Mouse (Mus musculus): Measurements from ENCODE around the gene Grik3. TPM values are rescaled to one million over a fixed set of nuclear protein-coding genes. Genes with fewer than 3 reads are reported as not detected.
A peak's percentile ranks its signal among the peaks of the same experiment; 100 is the strongest.

The Grik3 gene
- polyA plus RNA-seq, 1 experiment from 2014 or later, result 0.11 TPM

- Histone ChIP-seq H3K4me2 (replicated peaks; ENCODE audit: low read depth, low read length) (no peak overlapping the region), H3K4me3 (ENCODE audit: low read length) (no peak overlapping the region), H3K9me3 (ENCODE audit: low read length) (peaks cover 3% of the 10 kb centered on the region; the same call in 1 of the 2 replicates), H3K27ac (ENCODE audit: low read length) (no peak overlapping the region), H3K36me3 (ENCODE audit: insufficient read depth, low read length) (no peaks in the 10 kb centered on the region), H3K27me3 (ENCODE audit: insufficient read depth, low read length) (no peaks in the 10 kb centered on the region), H3K9ac (replicated peaks; ENCODE audit: low read length) (no peak overlapping the region), H3K4me1 (ENCODE audit: insufficient read depth, low read length) (no peaks in the 10 kb centered on the region)
- ATAC-seq (ENCODE audit: low FRiP score, low TSS enrichment), result no peak
- WGBS, result 81% methylated on average over 8 of the region's 8 CpGs
Observed at GRCm38 (mm10) chr4:125618524-125619320, 128.2 kb downstream of the Grik3 start.

GRCm38 (mm10) chr4:125624885-125625678 lies 134.6 kb downstream of the Grik3 start:
- ATAC-seq (ENCODE audit: low FRiP score, low TSS enrichment), result no peak
- Histone ChIP-seq H3K27me3 (ENCODE audit: insufficient read depth, low read length) (no peaks in the 10 kb centered on the region), H3K4me3 (ENCODE audit: low read length) (no peak overlapping the region), H3K36me3 (ENCODE audit: insufficient read depth, low read length) (no peaks in the 10 kb centered on the region), H3K9me3 (ENCODE audit: low read length) (no peaks in the 10 kb centered on the region; the same call in 1 of the 2 replicates), H3K27ac (ENCODE audit: low read length) (no peak overlapping the region), H3K4me1 (ENCODE audit: insufficient read depth, low read length) (no peaks in the 10 kb centered on the region), H3K9ac (replicated peaks; ENCODE audit: low read length) (no peak overlapping the region), H3K4me2 (replicated peaks; ENCODE audit: low read depth, low read length) (no peak overlapping the region)
- whole genome bisulfite sequencing, result 93% methylated on average over 9 of the region's 9 CpGs

GRCm38 (mm10) chr4:125629544-125629943 lies 139.0 kb downstream of the Grik3 start:
- 66% methylated on average over 4 of the region's 4 CpGs for WGBS
- Histone ChIP-seq H3K9ac (replicated peaks; ENCODE audit: low read length) (no peak overlapping the region), H3K4me3 (ENCODE audit: low read length) (no peak overlapping the region), H3K36me3 (ENCODE audit: insufficient read depth, low read length) (no peaks in the 10 kb centered on the region), H3K9me3 (ENCODE audit: low read length) (no peaks in the 10 kb centered on the region; the same call in 1 of the 2 replicates), H3K27ac (ENCODE audit: low read length) (no peak overlapping the region), H3K4me1 (ENCODE audit: insufficient read depth, low read length) (no peaks in the 10 kb centered on the region), H3K27me3 (ENCODE audit: insufficient read depth, low read length) (no peaks in the 10 kb centered on the region), H3K4me2 (replicated peaks; ENCODE audit: low read depth, low read length) (no peak overlapping the region)
- no peak for ATAC-seq (ENCODE audit: low FRiP score, low TSS enrichment)

GRCm38 (mm10) chr4:125635037-125635436 lies 144.5 kb downstream of the Grik3 start:
- H3K27me3 ChIP-seq (ENCODE audit: insufficient read depth, low read length), result no peaks in the 10 kb centered on the region
- H3K4me3 ChIP-seq (ENCODE audit: low read length), result no peak overlapping the region
- peak overlapping the region; percentile 58; the same call in 1 of the 2 replicates for H3K27ac ChIP-seq (ENCODE audit: low read length)
- no peaks in the 10 kb centered on the region for H3K36me3 ChIP-seq (ENCODE audit: insufficient read depth, low read length)
- H3K4me1 ChIP-seq (ENCODE audit: insufficient read depth, low read length), result peaks cover 19% of the 10 kb centered on the region
- H3K9me3 ChIP-seq (ENCODE audit: low read length), result no peaks in the 10 kb centered on the region
- H3K9ac ChIP-seq (replicated peaks; ENCODE audit: low read length), result 0 out of 2 replicates have a peak overlapping the region, but pooled peaks have one; percentile 29
- no peak overlapping the region for H3K4me2 ChIP-seq (replicated peaks; ENCODE audit: low read depth, low read length)
- 40% methylated on average over 11 of the region's 11 CpGs for WGBS
- ATAC-seq (ENCODE audit: low FRiP score, low TSS enrichment), result peak; percentile 91

GRCm38 (mm10) chr4:125636616-125637304 lies 146.3 kb downstream of the Grik3 start:
- no peak overlapping the region for H3K4me3 ChIP-seq (ENCODE audit: low read length)
- ATAC-seq (ENCODE audit: low FRiP score, low TSS enrichment), result no peak
- H3K4me1 ChIP-seq (ENCODE audit: insufficient read depth, low read length), result peaks cover 33% of the 10 kb centered on the region
- H3K9ac ChIP-seq (replicated peaks; ENCODE audit: low read length), result no peak overlapping the region
- H3K4me2 ChIP-seq (replicated peaks; ENCODE audit: low read depth, low read length), result no peak overlapping the region
- H3K36me3 ChIP-seq (ENCODE audit: insufficient read depth, low read length), result no peaks in the 10 kb centered on the region
- H3K27me3 ChIP-seq (ENCODE audit: insufficient read depth, low read length), result no peaks in the 10 kb centered on the region
- no peak overlapping the region for H3K27ac ChIP-seq (ENCODE audit: low read length)
- 40% methylated on average over 13 of the region's 13 CpGs for whole genome bisulfite sequencing
- H3K9me3 ChIP-seq (ENCODE audit: low read length), result no peaks in the 10 kb centered on the region

- Histone ChIP-seq H3K36me3 (ENCODE audit: insufficient read depth, low read length) (no peaks in the 10 kb centered on the region), H3K4me1 (ENCODE audit: insufficient read depth, low read length) (peaks cover 33% of the 10 kb centered on the region), H3K4me2 (replicated peaks; ENCODE audit: low read depth, low read length) (no peak overlapping the region), H3K4me3 (ENCODE audit: low read length) (no peak overlapping the region), H3K9ac (replicated peaks; ENCODE audit: low read length) (no peak overlapping the region), H3K27me3 (ENCODE audit: insufficient read depth, low read length) (no peaks in the 10 kb centered on the region), H3K27ac (ENCODE audit: low read length) (no peak overlapping the region), H3K9me3 (ENCODE audit: low read length) (no peaks in the 10 kb centered on the region)
- ATAC-seq (ENCODE audit: low FRiP score, low TSS enrichment), result no peak
- 85% methylated on average over 13 of the region's 13 CpGs for WGBS
Observed at GRCm38 (mm10) chr4:125637364-125637763, 146.9 kb downstream of the Grik3 start.

GRCm38 (mm10) chr4:125640520-125640919 lies 150.0 kb downstream of the Grik3 start:
- H3K27me3 ChIP-seq (ENCODE audit: insufficient read depth, low read length), result no peaks in the 10 kb centered on the region
- H3K27ac ChIP-seq (ENCODE audit: low read length), result no peak overlapping the region
- no peaks in the 10 kb centered on the region for H3K9me3 ChIP-seq (ENCODE audit: low read length)
- peaks cover 28% of the 10 kb centered on the region for H3K4me1 ChIP-seq (ENCODE audit: insufficient read depth, low read length)
- no peak overlapping the region for H3K4me2 ChIP-seq (replicated peaks; ENCODE audit: low read depth, low read length)
- H3K9ac ChIP-seq (replicated peaks; ENCODE audit: low read length), result no peak overlapping the region
- WGBS, result 56% methylated on average over 9 of the region's 9 CpGs
- ATAC-seq (ENCODE audit: low FRiP score, low TSS enrichment), result no peak
- H3K36me3 ChIP-seq (ENCODE audit: insufficient read depth, low read length), result no peaks in the 10 kb centered on the region
- no peak overlapping the region for H3K4me3 ChIP-seq (ENCODE audit: low read length)

GRCm38 (mm10) chr4:125640921-125641663 lies 150.6 kb downstream of the Grik3 start:
- H3K9me3 ChIP-seq (ENCODE audit: low read length), result no peaks in the 10 kb centered on the region
- H3K4me2 ChIP-seq (replicated peaks; ENCODE audit: low read depth, low read length), result no peak overlapping the region
- peak; percentile 57 for ATAC-seq (ENCODE audit: low FRiP score, low TSS enrichment)
- peaks cover 28% of the 10 kb centered on the region for H3K4me1 ChIP-seq (ENCODE audit: insufficient read depth, low read length)
- no peak overlapping the region for H3K9ac ChIP-seq (replicated peaks; ENCODE audit: low read length)
- H3K36me3 ChIP-seq (ENCODE audit: insufficient read depth, low read length), result no peaks in the 10 kb centered on the region
- WGBS, result 61% methylated on average over 15 of the region's 15 CpGs
- H3K27ac ChIP-seq (ENCODE audit: low read length), result no peak overlapping the region
- no peaks in the 10 kb centered on the region for H3K27me3 ChIP-seq (ENCODE audit: insufficient read depth, low read length)
- H3K4me3 ChIP-seq (ENCODE audit: low read length), result no peak overlapping the region

Measured in kidney, embryonic 16.5 days (tissue).